Mouse (Mus musculus): ENCODE data around the gene Rspry1.

The Rspry1 gene

GRCm38 (mm10) chr8:94649496-94649895 is 47.8 kb downstream of the Rspry1 start:
- no peak for TF ChIP-seq GATA4 (IDR thresholded peaks at IDR 0.05; ENCODE audit: insufficient replicate concordance, low read length)

- TF ChIP-seq GATA4 (IDR thresholded peaks at IDR 0.05; ENCODE audit: insufficient replicate concordance, low read length): no peak
Measured at GRCm38 (mm10) chr8:94652951-94653350, 51.2 kb downstream of the Rspry1 start.

- no peak for TF ChIP-seq GATA4 (IDR thresholded peaks at IDR 0.05; ENCODE audit: insufficient replicate concordance, low read length)
Measured at GRCm38 (mm10) chr8:94654994-94655393, 53.3 kb downstream of the Rspry1 start.

GRCm38 (mm10) chr8:94658031-94658430 is 56.3 kb downstream of the Rspry1 start:
- TF ChIP-seq GATA4 (IDR thresholded peaks at IDR 0.05; ENCODE audit: insufficient replicate concordance, low read length): no peak

GRCm38 (mm10) chr8:94660418-94660817 is 58.7 kb downstream of the Rspry1 start:
- no peak for TF ChIP-seq GATA4 (IDR thresholded peaks at IDR 0.05; ENCODE audit: insufficient replicate concordance, low read length)

- TF ChIP-seq GATA4 (IDR thresholded peaks at IDR 0.05; ENCODE audit: insufficient replicate concordance, low read length): no peak
Measured at GRCm38 (mm10) chr8:94664722-94665121, 63.0 kb downstream of the Rspry1 start.

- no peak for TF ChIP-seq GATA4 (IDR thresholded peaks at IDR 0.05; ENCODE audit: insufficient replicate concordance, low read length)
Measured at GRCm38 (mm10) chr8:94666456-94667308, 64.9 kb downstream of the Rspry1 start, which contains the start of gene Arl2bp. TSS of gene Arl2bp (plus strand) at chr8:94666600.

- TF ChIP-seq GATA4 (IDR thresholded peaks at IDR 0.05; ENCODE audit: insufficient replicate concordance, low read length): no peak
Measured at GRCm38 (mm10) chr8:94674384-94674783, 72.6 kb downstream of the Rspry1 start.

- TF ChIP-seq GATA4 (IDR thresholded peaks at IDR 0.05; ENCODE audit: insufficient replicate concordance, low read length): no peak
Measured at GRCm38 (mm10) chr8:94675923-94676322, 74.2 kb downstream of the Rspry1 start.

GRCm38 (mm10) chr8:94678582-94678981 is 76.8 kb downstream of the Rspry1 start:
- no peak for TF ChIP-seq GATA4 (IDR thresholded peaks at IDR 0.05; ENCODE audit: insufficient replicate concordance, low read length)

- TF ChIP-seq GATA4 (IDR thresholded peaks at IDR 0.05; ENCODE audit: insufficient replicate concordance, low read length): no peak
Measured at GRCm38 (mm10) chr8:94680414-94680813, 78.7 kb downstream of the Rspry1 start.

GRCm38 (mm10) chr8:94682732-94683524 is 81.2 kb downstream of the Rspry1 start:
- no peak for TF ChIP-seq GATA4 (IDR thresholded peaks at IDR 0.05; ENCODE audit: insufficient replicate concordance, low read length)

GRCm38 (mm10) chr8:94684287-94684686 is 82.5 kb downstream of the Rspry1 start:
- no peak for TF ChIP-seq GATA4 (IDR thresholded peaks at IDR 0.05; ENCODE audit: insufficient replicate concordance, low read length)

- peak; percentile 32; the same call in 1 of the 2 replicates for TF ChIP-seq GATA4 (IDR thresholded peaks at IDR 0.05; ENCODE audit: insufficient replicate concordance, low read length)
Measured at GRCm38 (mm10) chr8:94685953-94686352, 84.2 kb downstream of the Rspry1 start.

GRCm38 (mm10) chr8:94694701-94695100 is 93.0 kb downstream of the Rspry1 start:
- TF ChIP-seq GATA4 (IDR thresholded peaks at IDR 0.05; ENCODE audit: insufficient replicate concordance, low read length): no peak

Measured in liver, adult (tissue).